ENCODE assay signal across 27 mouse cellular contexts in genomic region chr8:125414651-125415050, GRCm38 (mm10).
DNase-seq lines count a peak whose midpoint lies in the region; ATAC-seq and TF ChIP-seq lines count a peak whose summit lies in the region.
"Had no signal": no experiment of that assay in that cellular context is flagged by ENCODE, and none has a peak within 500 bp of the region (broad histone marks: within the 10 kb centered on the region; RNA-seq: fewer than 3 reads in every experiment).

No protein-coding gene starts in this region.

- intact Hi-C loops in heart, postnatal 14 days (cut with DNase I) = no loop called here

- H3K36me3 ChIP-seq in kidney, embryonic 15.5 days = peaks cover 19% of the 10 kb centered on the region
- H3K36me3 ChIP-seq in liver, adult 2 months (ENCODE audit: control insufficient read depth, insufficient read depth, low read length) = no peaks in the 10 kb centered on the region
- no peaks in the 10 kb centered on the region for H3K36me3 ChIP-seq in liver, postnatal 0 days (replicated peaks; ENCODE audit: insufficient read depth, low read length)

- TF ChIP-seq EP300 in liver, postnatal 0 days (IDR thresholded peaks at IDR 0.05; ENCODE audit: low read depth) = no peak

- no peaks in the 10 kb centered on the region for H3K9me3 ChIP-seq in kidney, embryonic 15.5 days (replicated peaks)
- no peaks in the 10 kb centered on the region for H3K9me3 ChIP-seq in liver, postnatal 0 days (ENCODE audit: low read length)
- H3K9me3 ChIP-seq: embryonic facial prominence, embryonic 10.5 days; embryonic facial prominence, embryonic 13.5 days; forebrain, embryonic 12.5 days; forebrain, embryonic 15.5 days; heart, embryonic 12.5 days; heart, embryonic 15.5 days; hindbrain, embryonic 12.5 days had no signal

- H3K4me1 ChIP-seq in kidney, embryonic 15.5 days = peaks cover 16% of the 10 kb centered on the region
- peaks cover 3% of the 10 kb centered on the region; the same call in 1 of the 2 replicates for H3K4me1 ChIP-seq in liver, adult 2 months (ENCODE audit: control insufficient read depth, insufficient read depth, low read length)
- H3K4me1 ChIP-seq in liver, postnatal 0 days (ENCODE audit: insufficient read depth) = no peaks in the 10 kb centered on the region

- ATAC-seq in kidney, embryonic 15.5 days (replicated peaks; ENCODE audit: low FRiP score) = no peak
- no peak for ATAC-seq in liver, postnatal 0 days
- ATAC-seq: activated CD4-positive, CD25-positive, alpha-beta regulatory T cell, adult 4 months; forebrain, embryonic 15.5 days had no signal

- H3K79me2 ChIP-seq in liver, adult 2 months (ENCODE audit: control insufficient read depth, insufficient read depth, low read length) = no peaks in the 10 kb centered on the region

- no peak overlapping the region for H3K4me2 ChIP-seq in kidney, embryonic 15.5 days
- H3K4me2 ChIP-seq in liver, postnatal 0 days (ENCODE audit: low read depth, low read length) = no peak overlapping the region
- H3K4me2 ChIP-seq: embryonic facial prominence, embryonic 13.5 days; forebrain, embryonic 12.5 days; forebrain, embryonic 15.5 days; heart, embryonic 12.5 days; heart, embryonic 15.5 days; hindbrain, embryonic 12.5 days had no signal

- no peak overlapping the region for H3K27ac ChIP-seq in kidney, embryonic 15.5 days
- H3K27ac ChIP-seq in liver, adult 2 months (replicated peaks; ENCODE audit: insufficient read depth, low read depth, low read length) = no peak overlapping the region
- no peak overlapping the region for H3K27ac ChIP-seq in liver, postnatal 0 days (ENCODE audit: low read depth)
- H3K27ac ChIP-seq: embryonic facial prominence, embryonic 10.5 days; embryonic facial prominence, embryonic 13.5 days; forebrain, embryonic 12.5 days; forebrain, embryonic 15.5 days; heart, embryonic 15.5 days; hindbrain, embryonic 12.5 days had no signal

- no peaks in the 10 kb centered on the region for H3K27me3 ChIP-seq in kidney, embryonic 15.5 days
- no peaks in the 10 kb centered on the region for H3K27me3 ChIP-seq in liver, adult 2 months (ENCODE audit: control insufficient read depth, insufficient read depth, low read length)
- H3K27me3 ChIP-seq in liver, postnatal 0 days (ENCODE audit: insufficient read depth, low read length) = no peaks in the 10 kb centered on the region
- H3K27me3 ChIP-seq: embryonic facial prominence, embryonic 13.5 days; forebrain, embryonic 12.5 days; forebrain, embryonic 15.5 days; heart, embryonic 12.5 days; heart, embryonic 15.5 days had no signal

- peak; percentile 47 for DNase-seq in kidney, adult 11 months
- peak; percentile 85 for DNase-seq in liver, adult 2 months (ENCODE audit: extremely low read depth, low read depth, low spot score)
- no peak for DNase-seq in liver, postnatal 0 days
- DNase-seq in kidney, postnatal 10 days = peak; percentile 32
- DNase-seq in kidney, postnatal 36 days = peak; percentile 69 to 70
- no peak for DNase-seq in heart, postnatal 14 days
- no peak for DNase-seq in layer of hippocampus, postnatal 10 days (ENCODE audit: low spot score in 2 of 2)
- DNase-seq: adrenal gland, adult 8-10 months; adrenal gland, postnatal 25 days; cerebellum, adult 11-12 months; cerebellum, adult 8-10 months; cerebellum, postnatal 10 days; cerebellum, postnatal 36 days; embryo, embryonic 11 days; gastrocnemius, postnatal 25 days; heart, adult 18-20 months; heart, postnatal 10 days had no signal

- 72% methylated on average over 8 of the region's 8 CpGs for WGBS in kidney, embryonic 15.5 days
- 30% methylated on average over 8 of the region's 8 CpGs for WGBS in liver, adult 2 months
- 76% methylated on average over 8 of the region's 8 CpGs for WGBS in liver, postnatal 0 days (ENCODE audit: insufficient replicate concordance)

- H3K4me3 ChIP-seq in kidney, embryonic 15.5 days (replicated peaks) = no peak overlapping the region
- no peak overlapping the region for H3K4me3 ChIP-seq in liver, adult 2 months (ENCODE audit: insufficient read depth, low read depth, low read length)
- H3K4me3 ChIP-seq in liver, postnatal 0 days (ENCODE audit: low read depth, low read length) = no peak overlapping the region
- H3K4me3 ChIP-seq: embryonic facial prominence, embryonic 10.5 days; embryonic facial prominence, embryonic 13.5 days; erythroblast, embryonic 14.5 days; forebrain, embryonic 12.5 days; forebrain, embryonic 15.5 days; heart, embryonic 12.5 days; heart, embryonic 15.5 days; hindbrain, embryonic 12.5 days had no signal

- no peak for TF ChIP-seq CTCF in liver, adult 2 months (IDR thresholded peaks at IDR 0.05; ENCODE audit: low read depth, low read length)
- no peak for TF ChIP-seq CTCF in liver, postnatal 0 days (IDR thresholded peaks at IDR 0.05; ENCODE audit: low read depth)

- H3K9ac ChIP-seq in kidney, embryonic 15.5 days = no peak overlapping the region
- no peak overlapping the region for H3K9ac ChIP-seq in liver, adult 2 months (ENCODE audit: low read depth, low read length)
- no peak overlapping the region for H3K9ac ChIP-seq in liver, postnatal 0 days (replicated peaks)
- H3K9ac ChIP-seq: embryonic facial prominence, embryonic 13.5 days; forebrain, embryonic 12.5 days; forebrain, embryonic 15.5 days; heart, embryonic 12.5 days; heart, embryonic 15.5 days; hindbrain, embryonic 12.5 days had no signal

- no peak for TF ChIP-seq POLR2A in liver, adult 2 months (IDR thresholded peaks at IDR 0.05; ENCODE audit: extremely low read depth, insufficient read depth, low read length)

Comparison
In these comparisons a context has a peak if more than half of its experiments do, and no peak if none do; other contexts are left out.
1. DNase-seq: peak in kidney, adult 11 months (single experiment), liver, adult 2 months (single experiment), kidney, postnatal 10 days (single experiment) and kidney, postnatal 36 days (2 of 2); none in liver, postnatal 0 days (single experiment), heart, postnatal 14 days (0 of 2) and layer of hippocampus, postnatal 10 days (0 of 2).